Mouse (Mus musculus) hematopoietic multipotent progenitor cell, adult 10-12 weeks (in vitro differentiated cells): ENCODE results near the gene Fat1. TPM values are rescaled to one million over a fixed set of nuclear protein-coding genes. Genes with fewer than 3 reads are reported as not detected.

Source experiments
- polyA plus RNA-seq: library from polyadenylated mRNA; stranded (reverse); fragments of >175 nt; gene quantifications from 2 replicates; pipeline ENCODE4 v1.2.3, GENCODE M21; 2012; ENCODE audit warnings: low replicate concordance

Fat1 gene
- 0.01 and 0.02 TPM in 2 replicates for polyA plus RNA-seq

DNA sequence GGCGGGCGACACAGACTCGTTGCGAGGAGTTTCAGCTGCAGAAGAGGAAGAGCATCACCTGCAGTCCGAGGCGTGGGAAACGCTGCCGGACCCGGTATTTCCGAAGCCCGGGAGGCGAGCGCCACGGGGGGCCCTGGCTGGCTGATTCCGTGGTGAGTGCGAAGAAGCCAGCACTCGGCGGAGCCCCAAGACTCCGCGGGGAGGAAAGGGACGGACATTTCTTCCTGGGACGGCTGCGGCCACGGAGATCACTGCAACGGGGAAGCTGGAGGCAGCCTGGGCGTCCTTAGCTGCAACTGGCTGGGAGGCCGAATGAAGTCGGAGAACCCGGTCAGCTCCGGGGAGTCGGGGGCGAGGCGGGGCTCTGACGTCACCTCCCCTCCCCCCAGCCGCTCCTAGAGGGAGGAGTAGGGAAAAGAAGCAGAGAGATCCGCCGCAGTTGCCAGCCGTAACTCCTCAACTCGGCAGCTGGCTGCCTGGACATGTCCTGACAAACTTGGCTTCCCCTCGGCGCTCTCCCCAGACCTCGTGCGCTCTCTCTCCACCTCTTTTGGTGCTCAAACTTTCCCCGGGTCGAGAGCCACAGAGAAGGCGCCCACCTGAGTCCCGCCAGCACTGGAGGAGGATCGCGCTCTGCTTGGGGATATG is at the start of gene Fat1:
Gene Fat1, plus strand, starts transcription at position 598 of the 648 bp plus-strand sequence.

DNA sequence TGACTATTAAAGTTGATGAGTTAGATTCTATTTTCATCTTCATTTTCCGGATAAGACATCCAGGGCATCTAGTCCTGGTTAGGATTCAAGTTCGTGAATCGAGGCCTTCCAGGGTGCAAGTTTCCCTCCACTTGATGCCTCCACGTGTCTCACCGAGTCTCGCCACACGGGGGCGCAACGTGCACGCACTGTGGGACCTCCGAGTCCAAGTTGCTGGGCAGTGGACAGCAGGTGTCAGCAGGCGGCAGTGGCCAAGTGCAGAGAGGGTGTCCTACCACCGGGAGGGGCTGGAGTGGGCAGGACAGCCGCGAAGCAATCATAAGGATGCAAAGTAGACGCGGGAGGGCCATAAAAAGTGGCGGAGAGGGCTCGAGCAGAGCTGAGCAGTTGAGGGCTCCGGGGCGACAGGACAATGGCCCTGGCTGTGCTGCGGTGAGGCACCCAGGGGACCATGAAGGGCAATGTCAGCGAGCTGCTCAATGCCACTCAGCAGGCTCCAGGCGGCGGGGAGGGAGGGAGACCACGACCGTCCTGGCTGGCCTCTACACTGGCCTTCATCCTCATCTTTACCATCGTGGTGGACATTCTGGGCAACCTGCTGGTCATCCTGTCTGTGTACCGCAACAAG is 133.6 kb downstream of the Fat1 start, which contains the start of gene Mtnr1a:
Gene Mtnr1a, plus strand, starts transcription at position 379 of the 628 bp plus-strand sequence.

Other genes with a start within 250 kb of the Fat1 start
- not detected in 2 replicates for gene Mtnr1a, start 133.7 kb downstream of the Fat1 start, polyA plus RNA-seq